Mouse (Mus musculus): ENCODE results near the gene Gm2237.
"Not testable (repeated sequence)": the region's sequence is repeated elsewhere in the genome, so short reads cannot be mapped to it uniquely, and the experiment has no call there.

The Gm2237 gene

DNA sequence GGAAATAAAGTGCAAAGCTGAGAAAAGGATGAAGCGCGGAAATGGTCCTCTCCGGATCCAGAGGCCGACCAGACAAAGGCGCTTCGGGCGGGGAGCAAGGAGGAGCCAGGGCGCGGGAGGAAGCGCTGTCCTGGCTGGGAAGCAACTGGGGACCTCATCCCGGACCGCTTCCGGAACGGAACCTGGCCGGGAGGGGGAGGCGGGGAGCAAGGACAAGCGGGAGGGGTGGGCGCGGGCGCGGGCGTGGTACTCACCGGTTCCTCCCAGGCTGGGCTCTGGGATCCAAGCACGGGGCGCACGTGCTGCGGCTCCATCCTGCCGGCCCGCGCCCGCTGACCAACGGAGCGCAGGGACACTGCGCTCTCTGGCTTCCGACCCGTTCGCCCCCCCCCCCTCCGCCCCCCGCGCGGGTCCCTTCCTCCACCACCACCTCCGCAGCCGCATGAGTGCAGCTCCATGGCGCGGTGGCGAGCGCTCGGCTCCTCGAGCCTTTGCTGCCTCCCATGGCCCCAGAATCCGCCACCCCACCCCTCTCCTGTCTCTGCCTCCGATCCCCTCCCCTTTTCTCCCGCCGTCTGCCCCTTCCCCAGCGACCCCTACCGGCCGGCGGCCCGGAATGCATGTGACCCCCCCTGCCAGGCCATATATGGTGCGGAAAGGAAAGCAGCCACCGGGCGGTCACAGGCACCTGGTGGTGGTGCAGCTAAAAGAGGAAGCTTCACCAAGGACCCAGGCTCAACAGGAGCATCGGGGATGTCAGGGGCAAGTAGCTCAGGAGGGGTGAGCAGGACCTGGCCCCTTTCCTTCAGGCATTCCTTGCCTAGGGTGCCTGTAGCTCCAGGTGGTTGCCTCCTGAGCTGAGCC, at the start of gene Gm2237:
Gene Gm2237 (minus strand): TSS at position 332 of the 864 bp plus-strand sequence.
- DNase-seq (ENCODE audit: low spot score) = not testable (repeated sequence)

DNA sequence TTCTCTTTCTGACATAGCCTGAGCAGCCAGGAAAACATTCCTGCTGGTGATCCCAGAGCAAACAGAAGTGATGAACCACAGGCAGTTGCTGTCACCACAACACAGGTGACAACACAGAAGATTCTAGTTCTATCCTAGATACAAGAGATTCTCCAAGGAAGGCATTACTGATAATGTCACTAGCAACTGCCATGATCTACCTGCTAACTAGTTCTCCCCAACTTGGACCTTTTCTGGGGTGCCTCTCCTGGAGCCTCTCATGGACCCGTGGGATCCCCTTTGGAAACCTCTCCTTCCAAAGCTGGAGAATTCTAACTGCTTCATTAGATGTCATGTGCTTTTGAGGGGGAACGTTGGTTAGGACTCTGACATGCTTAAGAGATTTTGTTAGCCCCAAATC, 17.5 kb upstream of the Gm2237 start, which contains the start of gene Gm5458:
Gene Gm5458 (minus strand): TSS at position 101 of the 400 bp plus-strand sequence.
- DNase-seq (ENCODE audit: low spot score) = not testable (repeated sequence)

DNA sequence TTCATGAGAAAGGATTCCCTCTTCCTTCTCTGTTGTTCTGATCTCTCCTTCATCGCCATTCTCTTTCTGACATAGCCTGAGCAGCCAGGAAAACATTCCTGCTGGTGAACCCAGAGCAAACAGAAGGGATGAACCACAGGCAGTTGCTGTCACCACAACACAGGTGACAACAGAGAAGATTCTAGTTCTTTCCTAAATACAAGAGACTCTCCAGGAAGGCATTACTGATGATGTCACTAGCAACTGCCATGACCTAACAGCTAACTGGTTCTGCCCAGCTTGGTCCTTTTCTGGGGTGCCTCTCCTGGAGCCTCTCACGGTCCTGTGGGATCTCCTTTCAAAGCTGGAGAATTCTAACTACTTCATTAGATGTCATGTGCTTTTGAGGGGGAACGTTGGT, 35.1 kb downstream of the Gm2237 start, which contains the start of gene Gm2244:
Gene Gm2244 (minus strand): TSS at position 101 of the 400 bp plus-strand sequence.
- DNase-seq (ENCODE audit: low spot score) = not testable (repeated sequence)

Data from spleen, adult 12 weeks (tissue).